Mouse (Mus musculus) testis, adult 2 months (tissue): ENCODE measurements around the gene Spen.

Experiments used
- CTCF ChIP-seq: fragments of 200-500 bp; IDR thresholded peaks from 2 replicates; pipeline ENCODE4 v1.5.1; 2012; ENCODE audit warnings: low read depth, mild to moderate bottlenecking, inconsistent platforms, low read length, moderate library complexity; ENCODE audit not compliant: control insufficient read depth, insufficient read depth, insufficient replicate concordance
- POLR2A ChIP-seq: fragments of 200-500 bp; IDR thresholded peaks from 2 replicates; pipeline ENCODE4 v1.6.1; 2012; ENCODE audit warnings: low read depth, mild to moderate bottlenecking, inconsistent platforms, low read length, moderate library complexity; ENCODE audit not compliant: control insufficient read depth

GRCm38 (mm10) chr4:141429847-141430246, 108.5 kb downstream of the Spen start:
- TF ChIP-seq CTCF (no peak; the same call in 1 of the 2 replicates), POLR2A (no peak)
